Mouse (Mus musculus): ENCODE measurements around the gene Spata31d1a.
"Not testable (repeated sequence)": the region's sequence is repeated elsewhere in the genome, so short reads cannot be mapped to it uniquely, and the experiment has no call there.

DNA sequence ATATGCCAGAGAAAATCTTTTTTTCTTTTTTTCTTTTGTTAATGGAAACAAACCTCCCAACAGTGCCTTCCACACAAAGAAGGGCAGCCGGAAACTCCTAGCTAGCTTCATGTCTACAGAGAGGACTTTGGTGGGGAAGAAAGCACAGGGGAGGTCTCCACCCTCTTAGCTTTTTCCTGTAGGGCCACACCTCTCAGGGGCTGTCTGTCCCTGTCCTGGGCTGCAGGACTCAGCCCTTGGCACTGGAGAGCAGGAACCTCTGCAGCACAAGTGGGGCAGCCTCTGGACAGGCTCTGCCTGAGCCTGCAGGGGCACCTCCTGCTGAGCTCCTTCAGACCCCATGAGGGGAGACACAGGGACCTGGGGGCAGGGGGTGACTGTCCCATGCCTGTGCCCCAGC, 10.0 kb downstream of the Spata31d1a start:
- not testable (repeated sequence) for TF ChIP-seq CTCF, EP300 (IDR thresholded peaks at IDR 0.05; ENCODE audit: low read depth)
